Mouse (Mus musculus) hindbrain, embryonic 11.5 days (tissue): ENCODE measurements around the gene Slf2. TPM values are rescaled to one million over a fixed set of nuclear protein-coding genes. Genes with fewer than 3 reads are reported as not detected.

Experiments
- ATAC-seq: fragments of 200-750 bp; cut with Nextera tagmentation; 2 replicates; pipeline ENCODE4 v1.8.0; 2017; ENCODE audit warnings: mild to moderate bottlenecking, moderate TSS enrichment, moderate library complexity; ENCODE audit not compliant: low FRiP score
- DNase-seq: peaks from one replicate; pipeline ENCODE4 v3.0.0-alpha.2; 2015; ENCODE audit warnings: low spot score
- H3K27ac ChIP-seq: fragments of 300-500 bp; sonication (generic); 2 replicates; pipeline ENCODE4 v1.5.1; 2014; ENCODE audit warnings: mild to moderate bottlenecking, low read depth, low read length
- H3K27me3 ChIP-seq: fragments of 300-500 bp; sonication (generic); 2 replicates; pipeline ENCODE4 v1.6.1; 2014; ENCODE audit warnings: mild to moderate bottlenecking, low read length, moderate library complexity, mixed read lengths; ENCODE audit not compliant: control insufficient read depth, insufficient read depth
- H3K36me3 ChIP-seq: fragments of 300-500 bp; sonication (generic); 2 replicates; pipeline ENCODE4 v1.6.1; 2014; ENCODE audit warnings: mild to moderate bottlenecking, low read length, moderate library complexity, mixed read lengths; ENCODE audit not compliant: control insufficient read depth, insufficient read depth
- H3K4me1 ChIP-seq: fragments of 300-500 bp; sonication (generic); replicated peaks from 2 replicates; pipeline ENCODE4 v1.6.1; 2014; ENCODE audit warnings: low read length, mixed read lengths; ENCODE audit not compliant: control insufficient read depth, insufficient read depth
- H3K4me2 ChIP-seq: fragments of 300-500 bp; sonication (generic); replicated peaks from 2 replicates; pipeline ENCODE4 v1.6.1; 2014; ENCODE audit warnings: mild to moderate bottlenecking, low read depth, low read length
- H3K4me3 ChIP-seq: fragments of 300-500 bp; sonication (generic); 2 replicates; pipeline ENCODE4 v1.5.1; 2014; ENCODE audit warnings: low read depth, low read length
- H3K9ac ChIP-seq: fragments of 300-500 bp; sonication (generic); 2 replicates; pipeline ENCODE4 v1.6.1; 2014; ENCODE audit warnings: low read depth, low read length
- H3K9me3 ChIP-seq: fragments of 300-500 bp; sonication (generic); 2 replicates; pipeline ENCODE4 v1.6.1; 2016; ENCODE audit warnings: low read length; ENCODE audit not compliant: control insufficient read depth
- WGBS: fragments of 180-500 bp; shearing (Covaris S2); extraction: QIAGEN DNeasy Blood & Tissue Kit; methylation state at CpG from one replicate; pipeline ENCODE4 v1.1.7; 2014; 5-methylcytosine and 5-hydroxymethylcytosine counted together
- polyA plus RNA-seq: library from polyadenylated mRNA; unstranded; fragments of >200 nt; fragmentation: Nextera tagmentation; extraction: Ambion mirVana; gene quantifications from 2 replicates; pipeline ENCODE4 v1.2.1, GENCODE M21; 2014

Slf2 gene
- polyA plus RNA-seq, 1 experiment from 2014 or later, result 44.7 TPM

- no peak overlapping the region for H3K27ac ChIP-seq
- peaks cover 18% of the 10 kb centered on the region for H3K36me3 ChIP-seq
- H3K9me3 ChIP-seq, result no peaks in the 10 kb centered on the region
- no peaks in the 10 kb centered on the region for H3K27me3 ChIP-seq
- peaks cover 13% of the 10 kb centered on the region for H3K4me1 ChIP-seq
- no peak overlapping the region for H3K9ac ChIP-seq
- no peak for DNase-seq
- no peak overlapping the region for H3K4me2 ChIP-seq
- WGBS, result 75% methylated on average over 6 of the region's 6 CpGs
- ATAC-seq, result no peak
- H3K4me3 ChIP-seq, result no peak overlapping the region
Observed at GRCm38 (mm10) chr19:45020348-45020747, 89.4 kb downstream of the Slf2 start.

GRCm38 (mm10) chr19:45021362-45021761 lies 90.4 kb downstream of the Slf2 start:
- WGBS, result 91% methylated on average over 15 of the region's 15 CpGs
- Histone ChIP-seq H3K4me1 (peaks cover 11% of the 10 kb centered on the region), H3K27me3 (no peaks in the 10 kb centered on the region), H3K27ac (no peak overlapping the region), H3K4me2 (no peak overlapping the region), H3K36me3 (peaks cover 22% of the 10 kb centered on the region), H3K9ac (no peak overlapping the region), H3K4me3 (no peak overlapping the region), H3K9me3 (no peaks in the 10 kb centered on the region)
- no peak for DNase-seq
- ATAC-seq, result no peak

GRCm38 (mm10) chr19:45023993-45024392 lies 93.0 kb downstream of the Slf2 start:
- WGBS, result 86% methylated on average over 11 of the region's 11 CpGs
- Histone ChIP-seq H3K9me3 (no peaks in the 10 kb centered on the region), H3K4me3 (no peak overlapping the region), H3K4me1 (peaks cover 6% of the 10 kb centered on the region), H3K27ac (no peak overlapping the region), H3K4me2 (no peak overlapping the region), H3K36me3 (peaks cover 30% of the 10 kb centered on the region), H3K9ac (no peak overlapping the region), H3K27me3 (no peaks in the 10 kb centered on the region)
- DNase-seq (no peak), ATAC-seq (0 out of 2 replicates have a peak, but pooled peaks have one; percentile 28)

GRCm38 (mm10) chr19:45024775-45025174 lies 93.8 kb downstream of the Slf2 start:
- DNase-seq (no peak), ATAC-seq (no peak)
- Histone ChIP-seq H3K4me2 (no peak overlapping the region), H3K27ac (no peak overlapping the region), H3K36me3 (peaks cover 30% of the 10 kb centered on the region), H3K27me3 (no peaks in the 10 kb centered on the region), H3K4me1 (peaks cover 6% of the 10 kb centered on the region), H3K4me3 (no peak overlapping the region), H3K9me3 (no peaks in the 10 kb centered on the region), H3K9ac (no peak overlapping the region)
- 81% methylated on average over 20 of the region's 20 CpGs for WGBS

- Histone ChIP-seq H3K4me3 (no peak overlapping the region), H3K9ac (no peak overlapping the region), H3K4me1 (peaks cover 6% of the 10 kb centered on the region), H3K4me2 (no peak overlapping the region), H3K36me3 (peaks cover 30% of the 10 kb centered on the region), H3K27me3 (no peaks in the 10 kb centered on the region), H3K27ac (no peak overlapping the region), H3K9me3 (no peaks in the 10 kb centered on the region)
- 93% methylated on average over 37 of the region's 37 CpGs for WGBS
- ATAC-seq (no peak), DNase-seq (no peak)
Observed at GRCm38 (mm10) chr19:45025937-45026568, 95.1 kb downstream of the Slf2 start.

GRCm38 (mm10) chr19:45026958-45027670 lies 96.2 kb downstream of the Slf2 start:
- ATAC-seq, result no peak
- peaks cover 26% of the 10 kb centered on the region for H3K36me3 ChIP-seq
- 87% methylated on average over 6 of the region's 6 CpGs for WGBS

GRCm38 (mm10) chr19:45027848-45028247 lies 96.9 kb downstream of the Slf2 start:
- no peaks in the 10 kb centered on the region; the same call in 1 of the 2 replicates for H3K4me1 ChIP-seq
- H3K27me3 ChIP-seq, result no peaks in the 10 kb centered on the region
- no peak overlapping the region for H3K4me3 ChIP-seq
- DNase-seq (no peak), ATAC-seq (no peak)
- H3K27ac ChIP-seq, result no peak overlapping the region
- peaks cover 23% of the 10 kb centered on the region for H3K36me3 ChIP-seq
- 75% methylated on average over 6 of the region's 6 CpGs for WGBS
- H3K4me2 ChIP-seq, result no peak overlapping the region
- H3K9me3 ChIP-seq, result no peaks in the 10 kb centered on the region
- H3K9ac ChIP-seq, result no peak overlapping the region

More at GRCm38 (mm10) chr19:45026958-45027670, 96.2 kb downstream of the Slf2 start:
- Histone ChIP-seq H3K27ac (no peak overlapping the region), H3K4me2 (no peak overlapping the region), H3K27me3 (no peaks in the 10 kb centered on the region), H3K4me3 (no peak overlapping the region), H3K4me1 (no peaks in the 10 kb centered on the region; the same call in 1 of the 2 replicates), H3K9me3 (no peaks in the 10 kb centered on the region), H3K9ac (no peak overlapping the region)
- DNase-seq, result no peak

GRCm38 (mm10) chr19:45028746-45029145 lies 97.8 kb downstream of the Slf2 start:
- Histone ChIP-seq H3K4me2 (no peak overlapping the region), H3K36me3 (peaks cover 20% of the 10 kb centered on the region), H3K4me1 (no peaks in the 10 kb centered on the region; the same call in 1 of the 2 replicates), H3K9ac (no peak overlapping the region), H3K9me3 (no peaks in the 10 kb centered on the region), H3K4me3 (no peak overlapping the region), H3K27ac (no peak overlapping the region), H3K27me3 (no peaks in the 10 kb centered on the region)
- ATAC-seq (no peak), DNase-seq (no peak)
- WGBS, result 60% methylated on average over 19 of the region's 19 CpGs

- Histone ChIP-seq H3K27me3 (no peaks in the 10 kb centered on the region), H3K9ac (no peak overlapping the region), H3K4me3 (no peak overlapping the region), H3K4me1 (no peaks in the 10 kb centered on the region; the same call in 1 of the 2 replicates), H3K36me3 (peaks cover 15% of the 10 kb centered on the region), H3K27ac (no peak overlapping the region), H3K9me3 (no peaks in the 10 kb centered on the region), H3K4me2 (no peak overlapping the region)
- ATAC-seq (no peak), DNase-seq (no peak)
- WGBS, result 54% methylated on average over 9 of the region's 9 CpGs
Observed at GRCm38 (mm10) chr19:45029571-45029970, 98.6 kb downstream of the Slf2 start.
